Mouse (Mus musculus): ENCODE measurements around the gene Gprin3. TPM values are rescaled to one million over a fixed set of nuclear protein-coding genes. Genes with fewer than 3 reads are reported as not detected.

The Gprin3 gene
- polyA plus RNA-seq, 1 experiment = 1.2 TPM

DNA sequence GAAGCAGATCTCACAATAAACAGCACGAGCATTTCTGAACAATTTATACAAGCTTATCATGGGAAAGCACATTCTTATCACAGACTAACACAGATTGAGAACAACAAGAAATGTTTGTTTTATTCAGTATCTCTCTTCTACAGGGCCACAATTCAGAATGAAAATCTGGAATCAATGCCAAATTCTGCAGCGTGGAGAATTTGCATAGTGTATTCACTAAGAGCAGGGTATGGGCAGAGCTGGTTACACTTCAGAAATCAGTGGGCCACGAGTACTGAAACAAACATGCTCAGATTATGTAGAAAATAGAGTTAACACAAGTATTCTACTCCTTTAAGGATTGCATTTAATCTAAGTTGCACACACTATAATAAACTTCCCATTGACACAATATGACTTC lies 6.8 kb downstream of the Gprin3 start:
- TF ChIP-seq POLR2A (IDR thresholded peaks at IDR 0.05; ENCODE audit: low read depth, low read length) = no peak
- no peak for TF ChIP-seq CTCF (IDR thresholded peaks at IDR 0.05; ENCODE audit: borderline replicate concordance, insufficient read depth, low read length)
- Histone ChIP-seq H3K4me3 (ENCODE audit: insufficient read depth, low read length) (no peak overlapping the region), H3K4me1 (ENCODE audit: control insufficient read depth, insufficient read depth, low read length) (peaks cover 3% of the 10 kb centered on the region), H3K27ac (ENCODE audit: insufficient read depth, low read length) (no peak overlapping the region)

DNA sequence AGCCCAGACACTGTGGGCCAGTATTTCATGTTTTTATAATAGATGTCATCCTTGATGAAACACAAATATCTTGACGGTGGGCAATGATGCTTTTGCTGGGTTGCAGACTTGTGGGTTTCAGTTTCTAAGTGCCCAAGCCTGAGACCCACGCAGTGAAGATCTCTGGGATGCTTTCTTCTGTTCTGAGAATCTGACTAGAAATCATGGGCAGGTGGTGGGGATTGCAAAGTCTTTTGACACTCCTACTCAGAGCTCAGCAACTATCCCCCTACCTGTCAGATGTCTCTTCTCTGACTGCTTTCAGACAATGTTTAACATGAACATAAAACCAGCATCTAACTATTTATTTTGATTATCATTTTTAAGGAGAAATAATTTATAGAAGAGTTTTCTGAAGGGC lies 7.4 kb downstream of the Gprin3 start:
- H3K4me1 ChIP-seq (ENCODE audit: control insufficient read depth, insufficient read depth, low read length) = peaks cover 3% of the 10 kb centered on the region
- H3K4me3 ChIP-seq (ENCODE audit: insufficient read depth, low read length) = no peak overlapping the region
- H3K27ac ChIP-seq (ENCODE audit: insufficient read depth, low read length) = no peak overlapping the region
- TF ChIP-seq CTCF (IDR thresholded peaks at IDR 0.05; ENCODE audit: borderline replicate concordance, insufficient read depth, low read length) (no peak), POLR2A (IDR thresholded peaks at IDR 0.05; ENCODE audit: low read depth, low read length) (no peak)

DNA sequence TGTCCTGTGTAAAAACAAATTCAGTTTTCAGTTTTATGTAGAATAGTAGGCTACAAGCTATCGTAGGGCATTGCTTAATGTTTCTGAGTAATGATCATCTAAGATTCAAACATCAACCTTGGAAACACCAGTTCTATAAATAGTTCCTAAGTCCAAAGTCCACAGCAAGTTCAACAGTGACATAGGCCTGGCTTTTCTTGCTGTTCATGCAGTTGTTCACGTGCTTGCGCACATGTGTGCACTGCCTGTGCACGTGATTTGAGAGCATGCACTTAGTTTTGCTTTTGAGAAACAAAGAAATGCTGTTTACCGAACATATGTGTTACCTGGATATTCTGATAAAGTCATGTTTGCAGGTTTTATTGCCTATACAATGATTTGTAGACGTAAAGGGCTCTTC lies 11.3 kb downstream of the Gprin3 start:
- H3K27ac ChIP-seq (ENCODE audit: insufficient read depth, low read length) = no peak overlapping the region
- H3K4me3 ChIP-seq (ENCODE audit: insufficient read depth, low read length) = no peak overlapping the region
- peaks cover 10% of the 10 kb centered on the region for H3K4me1 ChIP-seq (ENCODE audit: control insufficient read depth, insufficient read depth, low read length)
- no peak for TF ChIP-seq CTCF (IDR thresholded peaks at IDR 0.05; ENCODE audit: borderline replicate concordance, insufficient read depth, low read length)
- TF ChIP-seq POLR2A (IDR thresholded peaks at IDR 0.05; ENCODE audit: low read depth, low read length) = no peak

DNA sequence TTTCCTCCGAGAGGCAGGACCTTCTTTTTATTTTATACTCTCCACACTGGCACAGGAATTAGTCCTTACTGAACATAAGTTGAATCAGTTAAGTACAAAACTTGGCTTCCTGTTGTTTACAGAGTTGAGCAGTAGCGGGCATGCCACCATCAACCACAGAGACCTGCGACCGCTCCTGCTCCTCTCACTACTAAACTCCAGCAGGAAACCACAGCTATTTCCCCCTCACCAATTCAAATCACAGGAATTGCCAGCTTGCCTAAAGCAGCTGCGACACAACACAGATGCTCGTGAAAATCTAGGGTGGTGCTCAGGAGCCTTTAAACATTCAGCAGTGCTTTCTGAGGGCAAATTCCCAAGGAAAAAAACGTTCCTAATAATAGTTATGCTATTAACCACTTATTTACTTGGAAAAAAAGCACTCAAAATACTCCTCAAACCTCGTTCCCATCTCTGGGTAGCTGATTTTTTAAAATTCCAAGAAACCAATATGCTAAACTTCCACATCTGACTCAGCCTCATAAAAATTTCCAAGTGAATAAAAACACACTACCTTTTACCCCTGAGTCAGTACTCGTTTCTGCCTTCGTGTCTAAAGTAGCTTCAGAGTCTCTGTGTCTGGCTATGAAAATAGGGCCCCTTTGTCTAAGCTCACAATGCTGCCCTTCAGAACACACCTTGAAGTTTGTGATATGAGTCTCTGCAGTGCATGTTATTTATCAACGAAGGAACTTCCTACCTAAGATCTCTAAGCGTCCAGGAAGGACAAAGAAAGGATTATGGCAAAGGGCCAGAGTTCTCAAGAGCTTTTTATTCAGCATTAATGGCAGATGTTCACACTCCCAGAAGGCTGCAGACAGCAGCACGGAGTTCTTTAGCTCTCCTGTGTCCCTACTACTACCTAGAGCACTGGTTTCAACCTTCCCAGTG lies 13.4 kb downstream of the Gprin3 start:
- H3K27ac ChIP-seq (ENCODE audit: insufficient read depth, low read length) = peak overlapping the region; percentile 98
- H3K4me1 ChIP-seq (ENCODE audit: control insufficient read depth, insufficient read depth, low read length) = peaks cover 24% of the 10 kb centered on the region
- no peak overlapping the region for H3K4me3 ChIP-seq (ENCODE audit: insufficient read depth, low read length)
- TF ChIP-seq CTCF (IDR thresholded peaks at IDR 0.05; ENCODE audit: borderline replicate concordance, insufficient read depth, low read length) (no peak), POLR2A (IDR thresholded peaks at IDR 0.05; ENCODE audit: low read depth, low read length) (no peak)

DNA sequence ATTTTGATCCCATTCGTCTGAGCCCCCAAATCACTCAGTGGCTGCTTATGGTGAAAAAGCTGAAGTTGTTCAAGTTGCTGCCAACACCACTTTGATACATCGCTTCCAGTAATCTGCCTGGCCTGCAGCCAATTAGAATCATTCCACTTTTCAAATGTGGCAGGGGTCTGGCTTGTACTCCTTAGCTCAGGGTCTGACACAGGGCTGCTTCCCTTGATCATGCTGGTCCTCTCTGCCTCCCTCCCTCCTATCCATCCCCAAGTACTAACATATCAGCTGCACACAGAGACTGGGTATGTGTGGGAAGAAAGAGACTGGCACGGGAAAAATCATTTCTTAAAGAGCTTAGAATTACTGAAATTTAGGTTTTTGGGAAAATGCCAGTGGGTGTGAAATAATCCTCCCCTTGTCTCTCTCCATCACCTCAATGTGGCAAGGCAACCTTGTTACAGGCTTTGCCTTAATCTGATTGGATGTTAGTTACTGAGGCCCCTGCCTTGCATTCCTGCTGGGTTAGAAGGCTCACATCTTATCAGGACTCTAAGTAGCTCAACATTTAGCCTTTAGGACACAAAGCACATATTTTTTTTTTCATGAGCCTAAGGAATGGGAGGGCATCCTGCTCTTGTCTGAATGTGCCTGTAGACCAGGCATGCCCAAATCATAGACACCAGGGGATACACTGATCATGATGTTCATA lies 16.9 kb downstream of the Gprin3 start:
- no peak overlapping the region for H3K4me3 ChIP-seq (ENCODE audit: insufficient read depth, low read length)
- TF ChIP-seq POLR2A (IDR thresholded peaks at IDR 0.05; ENCODE audit: low read depth, low read length) = no peak
- no peak for TF ChIP-seq CTCF (IDR thresholded peaks at IDR 0.05; ENCODE audit: borderline replicate concordance, insufficient read depth, low read length)
- H3K27ac ChIP-seq (ENCODE audit: insufficient read depth, low read length) = peak overlapping the region; percentile 70
- H3K4me1 ChIP-seq (ENCODE audit: control insufficient read depth, insufficient read depth, low read length) = peaks cover 21% of the 10 kb centered on the region

DNA sequence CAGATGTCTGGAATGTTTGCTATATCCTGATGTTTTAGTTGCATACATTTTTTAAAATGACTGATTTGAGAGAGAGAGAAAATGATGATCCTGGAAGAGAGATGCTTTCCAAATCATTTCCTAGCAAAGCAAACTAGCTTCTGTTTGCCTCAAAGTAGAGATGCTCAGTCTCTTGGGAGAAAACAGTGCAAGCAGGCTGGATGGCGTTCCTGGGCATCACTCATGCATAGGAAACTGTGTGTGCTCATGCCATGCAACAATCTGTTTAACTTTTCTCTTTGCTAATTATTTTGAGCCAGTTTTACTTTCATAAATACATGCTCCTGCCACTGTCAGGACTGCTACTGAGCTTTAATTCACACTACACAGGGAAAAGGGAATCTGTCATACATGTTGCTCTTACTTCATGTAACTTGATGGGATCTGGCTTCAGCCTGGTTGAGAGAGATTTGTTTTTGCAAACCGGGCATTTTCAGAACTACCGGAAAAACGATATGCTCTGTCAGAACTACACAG lies 18.6 kb downstream of the Gprin3 start:
- Histone ChIP-seq H3K4me1 (ENCODE audit: control insufficient read depth, insufficient read depth, low read length) (peaks cover 15% of the 10 kb centered on the region), H3K4me3 (ENCODE audit: insufficient read depth, low read length) (no peak overlapping the region), H3K27ac (ENCODE audit: insufficient read depth, low read length) (no peak overlapping the region)
- no peak for TF ChIP-seq POLR2A (IDR thresholded peaks at IDR 0.05; ENCODE audit: low read depth, low read length)
- TF ChIP-seq CTCF (IDR thresholded peaks at IDR 0.05; ENCODE audit: borderline replicate concordance, insufficient read depth, low read length) = no peak

DNA sequence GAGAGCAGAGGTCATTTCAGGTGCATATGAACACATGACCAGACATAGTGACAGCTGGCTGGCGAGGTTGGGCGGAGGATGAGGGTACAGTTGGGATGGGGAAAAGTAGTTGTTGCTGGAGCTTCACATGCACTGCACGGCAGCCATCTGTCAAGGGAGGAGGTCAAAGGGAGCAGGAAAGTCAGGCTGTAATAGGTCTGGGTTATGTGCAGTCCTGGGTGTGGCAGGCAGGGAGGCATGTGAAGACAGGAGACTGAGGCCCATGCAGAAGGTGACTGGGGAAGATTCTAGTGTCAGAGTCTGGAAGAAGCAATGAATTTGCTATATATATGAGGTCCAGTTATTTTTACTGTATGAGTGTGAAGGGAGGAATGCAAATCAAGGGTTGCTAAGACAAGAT lies 35.9 kb downstream of the Gprin3 start:
- no peak for TF ChIP-seq CTCF (IDR thresholded peaks at IDR 0.05; ENCODE audit: borderline replicate concordance, insufficient read depth, low read length)
- TF ChIP-seq POLR2A (IDR thresholded peaks at IDR 0.05; ENCODE audit: low read depth, low read length) = no peak
- Histone ChIP-seq H3K4me1 (ENCODE audit: control insufficient read depth, insufficient read depth, low read length) (no peaks in the 10 kb centered on the region), H3K27ac (ENCODE audit: insufficient read depth, low read length) (no peak overlapping the region), H3K4me3 (ENCODE audit: insufficient read depth, low read length) (no peak overlapping the region)

DNA sequence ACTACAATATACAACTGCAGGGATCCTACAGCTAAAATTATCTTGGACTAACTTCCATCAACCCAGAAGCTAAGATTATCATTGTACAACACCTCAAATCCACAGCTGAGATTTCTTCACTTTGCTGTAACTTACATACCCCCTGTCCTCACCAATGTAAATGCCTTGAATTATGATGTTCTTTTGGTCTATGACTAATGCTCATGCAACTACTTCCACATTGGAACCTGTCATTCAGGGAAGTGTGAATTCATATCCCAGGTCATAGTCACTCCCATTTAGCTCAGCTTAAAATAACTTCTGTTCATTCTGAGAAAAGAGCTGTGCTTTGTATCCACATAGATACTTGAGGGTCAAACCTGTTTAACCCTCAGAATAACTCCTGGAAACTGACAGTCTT lies 60.8 kb downstream of the Gprin3 start:
- Histone ChIP-seq H3K4me3 (ENCODE audit: insufficient read depth, low read length) (no peak overlapping the region), H3K4me1 (ENCODE audit: control insufficient read depth, insufficient read depth, low read length) (peaks cover 5% of the 10 kb centered on the region), H3K27ac (ENCODE audit: insufficient read depth, low read length) (no peak overlapping the region)
- TF ChIP-seq CTCF (IDR thresholded peaks at IDR 0.05; ENCODE audit: borderline replicate concordance, insufficient read depth, low read length) (no peak), POLR2A (IDR thresholded peaks at IDR 0.05; ENCODE audit: low read depth, low read length) (no peak)

DNA sequence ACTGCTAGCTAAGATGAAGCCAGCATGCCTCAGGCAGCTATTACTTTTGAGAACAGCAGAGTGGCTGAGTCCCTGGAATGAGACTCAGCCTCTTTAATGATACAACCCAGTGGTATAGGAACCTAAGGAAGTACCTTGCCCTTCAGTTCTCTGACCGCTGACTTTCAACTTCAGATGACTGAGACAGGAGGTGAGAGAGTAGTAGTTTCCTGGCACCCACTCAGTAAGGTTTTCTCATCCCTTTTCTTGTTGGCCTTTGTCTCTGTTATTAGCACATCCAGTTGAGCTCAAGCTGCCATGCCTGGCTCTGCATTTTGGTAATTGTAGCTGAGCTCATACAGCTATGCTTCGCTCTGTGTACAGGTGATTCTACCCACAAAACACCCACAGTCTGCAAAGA lies 62.8 kb downstream of the Gprin3 start:
- H3K27ac ChIP-seq (ENCODE audit: insufficient read depth, low read length) = no peak overlapping the region
- H3K4me3 ChIP-seq (ENCODE audit: insufficient read depth, low read length) = no peak overlapping the region
- TF ChIP-seq CTCF (IDR thresholded peaks at IDR 0.05; ENCODE audit: borderline replicate concordance, insufficient read depth, low read length) (no peak), POLR2A (IDR thresholded peaks at IDR 0.05; ENCODE audit: low read depth, low read length) (no peak)
- peaks cover 5% of the 10 kb centered on the region for H3K4me1 ChIP-seq (ENCODE audit: control insufficient read depth, insufficient read depth, low read length)

DNA sequence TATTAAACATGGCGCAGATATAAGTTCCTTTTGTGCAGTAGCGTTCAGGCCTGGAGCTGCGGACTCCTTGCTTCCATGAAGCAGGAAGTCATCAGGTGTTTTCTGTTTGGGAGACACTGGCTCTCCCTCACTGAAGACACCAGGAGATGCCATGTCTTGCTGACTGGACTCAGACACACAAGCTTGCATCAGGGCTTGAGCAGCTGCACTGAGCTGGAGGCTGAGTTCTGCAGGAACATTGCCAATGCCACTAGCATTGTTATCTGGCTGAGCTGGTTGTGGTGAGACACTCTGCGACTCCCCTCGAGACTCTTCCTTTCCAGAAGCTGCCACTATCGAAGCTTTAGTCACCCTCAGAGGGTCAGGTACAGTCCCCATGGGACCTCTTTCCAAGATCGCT lies 71.2 kb downstream of the Gprin3 start:
- H3K4me3 ChIP-seq (ENCODE audit: insufficient read depth, low read length) = no peak overlapping the region
- H3K4me1 ChIP-seq (ENCODE audit: control insufficient read depth, insufficient read depth, low read length) = no peaks in the 10 kb centered on the region
- no peak overlapping the region for H3K27ac ChIP-seq (ENCODE audit: insufficient read depth, low read length)
- TF ChIP-seq CTCF (IDR thresholded peaks at IDR 0.05; ENCODE audit: borderline replicate concordance, insufficient read depth, low read length) (no peak), POLR2A (IDR thresholded peaks at IDR 0.05; ENCODE audit: low read depth, low read length) (no peak)
